Mouse (Mus musculus): ENCODE measurements around the gene Stard9. TPM values are rescaled to one million over a fixed set of nuclear protein-coding genes. Genes with fewer than 3 reads are reported as not detected.

The Stard9 gene
- polyA plus RNA-seq, 1 experiment from 2014 or later = 3.7 TPM

DNA sequence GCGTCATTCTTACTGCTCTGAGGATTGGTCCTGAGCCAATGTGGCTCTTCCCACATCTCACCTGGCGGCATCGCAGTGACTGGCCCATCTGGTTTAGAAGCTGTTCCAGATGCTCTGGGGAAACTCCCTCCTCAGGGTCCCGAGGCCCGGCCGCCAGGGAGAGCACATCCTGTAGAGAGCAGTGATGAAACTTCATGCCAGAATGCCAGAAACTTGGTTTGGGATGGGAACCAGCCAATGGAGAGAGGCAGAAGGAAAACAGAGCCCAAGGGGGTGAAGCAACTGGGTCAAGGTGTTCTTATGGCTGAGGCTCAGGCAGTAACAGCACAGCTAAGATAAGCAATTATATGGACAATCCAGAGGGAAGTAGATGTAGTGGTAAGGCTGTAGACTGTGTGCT, 91.9 kb downstream of the Stard9 start:
- H3K4me1 ChIP-seq (ENCODE audit: control insufficient read depth, insufficient read depth, low read length) = no peaks in the 10 kb centered on the region
- no peak overlapping the region for H3K4me2 ChIP-seq (ENCODE audit: low read depth, low read length)
- H3K9ac ChIP-seq (replicated peaks; ENCODE audit: low read length) = no peak overlapping the region
- no peak for ATAC-seq (replicated peaks; ENCODE audit: insufficient number of reproducible peaks, low FRiP score, low TSS enrichment, low read depth)
- peaks cover 8% of the 10 kb centered on the region for H3K36me3 ChIP-seq (replicated peaks; ENCODE audit: control insufficient read depth, insufficient read depth, low read depth, low read length)
- WGBS = 92% methylated on average over 6 of the region's 6 CpGs
- no peak overlapping the region for H3K27ac ChIP-seq (replicated peaks; ENCODE audit: low read depth, low read length)
- H3K4me3 ChIP-seq (ENCODE audit: low read depth, low read length) = no peak overlapping the region
- H3K27me3 ChIP-seq (ENCODE audit: control insufficient read depth, insufficient read depth, low read length) = no peaks in the 10 kb centered on the region
- H3K9me3 ChIP-seq (replicated peaks; ENCODE audit: control insufficient read depth, low read length) = no peaks in the 10 kb centered on the region
- no peak for DNase-seq (ENCODE audit: low spot score)

DNA sequence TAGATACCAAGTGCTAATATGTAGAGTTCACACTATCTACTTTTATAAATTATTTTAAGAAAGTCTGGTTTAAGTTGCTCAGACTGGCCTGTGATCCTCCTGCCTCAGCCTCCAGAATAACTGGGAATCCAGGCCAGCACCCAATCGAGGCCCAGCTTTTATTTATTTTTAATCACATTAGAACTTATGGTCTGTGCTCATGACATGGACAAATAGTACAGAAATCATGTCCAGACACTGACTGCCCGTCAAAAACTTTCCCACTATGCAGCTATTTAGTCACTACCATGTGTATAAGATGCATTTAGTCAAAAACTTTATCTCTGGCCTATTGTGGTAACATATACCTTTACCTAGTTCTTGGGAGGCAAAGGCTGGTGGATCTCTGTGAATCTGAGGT, 93.0 kb downstream of the Stard9 start:
- ATAC-seq (replicated peaks; ENCODE audit: insufficient number of reproducible peaks, low FRiP score, low TSS enrichment, low read depth) (no peak), DNase-seq (ENCODE audit: low spot score) (no peak)
- no peak overlapping the region for H3K9ac ChIP-seq (replicated peaks; ENCODE audit: low read length)
- no peaks in the 10 kb centered on the region for H3K9me3 ChIP-seq (replicated peaks; ENCODE audit: control insufficient read depth, low read length)
- WGBS = 85% methylated on average over 2 of the region's 2 CpGs
- no peak overlapping the region for H3K27ac ChIP-seq (replicated peaks; ENCODE audit: low read depth, low read length)
- no peak overlapping the region for H3K4me2 ChIP-seq (ENCODE audit: low read depth, low read length)
- H3K4me3 ChIP-seq (ENCODE audit: low read depth, low read length) = no peak overlapping the region
- H3K27me3 ChIP-seq (ENCODE audit: control insufficient read depth, insufficient read depth, low read length) = no peaks in the 10 kb centered on the region
- H3K36me3 ChIP-seq (replicated peaks; ENCODE audit: control insufficient read depth, insufficient read depth, low read depth, low read length) = peaks cover 8% of the 10 kb centered on the region
- no peaks in the 10 kb centered on the region for H3K4me1 ChIP-seq (ENCODE audit: control insufficient read depth, insufficient read depth, low read length)

DNA sequence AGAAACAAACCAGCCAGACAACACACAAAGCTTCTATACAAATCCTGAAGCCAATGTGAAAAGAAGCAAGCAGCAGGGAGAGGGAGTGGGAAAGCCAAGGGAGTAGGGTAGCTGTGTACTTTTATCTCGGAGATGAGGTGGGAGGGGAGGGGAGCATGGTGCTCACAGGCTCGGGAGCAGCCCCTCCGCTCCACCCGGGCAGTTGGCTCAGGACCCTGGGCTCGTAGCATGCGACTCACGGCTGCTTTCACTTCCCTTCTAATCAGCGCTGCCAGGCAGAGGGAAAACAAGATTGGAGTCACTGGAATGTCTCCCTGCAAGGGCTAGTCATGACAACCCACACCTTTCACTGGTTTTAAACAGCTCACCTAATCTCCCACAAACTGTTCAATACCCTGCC, 93.6 kb downstream of the Stard9 start:
- ATAC-seq (replicated peaks; ENCODE audit: insufficient number of reproducible peaks, low FRiP score, low TSS enrichment, low read depth) = no peak
- 87% methylated on average over 8 of the region's 8 CpGs for WGBS
- Histone ChIP-seq H3K27me3 (ENCODE audit: control insufficient read depth, insufficient read depth, low read length) (no peaks in the 10 kb centered on the region), H3K4me1 (ENCODE audit: control insufficient read depth, insufficient read depth, low read length) (no peaks in the 10 kb centered on the region), H3K4me2 (ENCODE audit: low read depth, low read length) (no peak overlapping the region), H3K9ac (replicated peaks; ENCODE audit: low read length) (no peak overlapping the region), H3K27ac (replicated peaks; ENCODE audit: low read depth, low read length) (no peak overlapping the region), H3K9me3 (replicated peaks; ENCODE audit: control insufficient read depth, low read length) (no peaks in the 10 kb centered on the region), H3K4me3 (ENCODE audit: low read depth, low read length) (no peak overlapping the region), H3K36me3 (replicated peaks; ENCODE audit: control insufficient read depth, insufficient read depth, low read depth, low read length) (peaks cover 8% of the 10 kb centered on the region)
- no peak for DNase-seq (ENCODE audit: low spot score)

DNA sequence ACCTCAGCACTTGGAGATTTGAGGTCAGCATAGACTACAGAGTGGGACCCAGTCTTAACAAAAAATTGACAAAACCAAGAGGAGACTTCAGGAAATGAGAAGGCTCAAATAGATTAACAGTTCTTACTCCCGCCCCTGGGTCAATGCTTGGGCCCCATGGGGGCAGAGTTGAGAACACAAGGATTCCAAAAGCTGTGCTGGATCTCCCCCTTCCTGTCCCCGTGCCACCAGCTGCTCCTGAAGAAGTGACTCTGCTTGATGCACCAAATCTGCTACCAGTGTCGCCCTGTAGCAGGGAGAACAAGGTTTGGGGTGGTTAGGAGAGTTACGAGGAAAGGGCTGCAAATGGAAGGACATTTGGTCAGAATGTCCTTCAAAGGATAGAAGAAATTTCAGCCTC, 94.7 kb downstream of the Stard9 start:
- DNase-seq (ENCODE audit: low spot score) = no peak
- Histone ChIP-seq H3K9me3 (replicated peaks; ENCODE audit: control insufficient read depth, low read length) (no peaks in the 10 kb centered on the region), H3K4me1 (ENCODE audit: control insufficient read depth, insufficient read depth, low read length) (no peaks in the 10 kb centered on the region), H3K9ac (replicated peaks; ENCODE audit: low read length) (no peak overlapping the region), H3K4me2 (ENCODE audit: low read depth, low read length) (no peak overlapping the region), H3K4me3 (ENCODE audit: low read depth, low read length) (no peak overlapping the region), H3K27ac (replicated peaks; ENCODE audit: low read depth, low read length) (no peak overlapping the region), H3K27me3 (ENCODE audit: control insufficient read depth, insufficient read depth, low read length) (no peaks in the 10 kb centered on the region), H3K36me3 (replicated peaks; ENCODE audit: control insufficient read depth, insufficient read depth, low read depth, low read length) (peaks cover 2% of the 10 kb centered on the region)
- WGBS = 81% methylated on average over 4 of the region's 4 CpGs
- no peak for ATAC-seq (replicated peaks; ENCODE audit: insufficient number of reproducible peaks, low FRiP score, low TSS enrichment, low read depth)

DNA sequence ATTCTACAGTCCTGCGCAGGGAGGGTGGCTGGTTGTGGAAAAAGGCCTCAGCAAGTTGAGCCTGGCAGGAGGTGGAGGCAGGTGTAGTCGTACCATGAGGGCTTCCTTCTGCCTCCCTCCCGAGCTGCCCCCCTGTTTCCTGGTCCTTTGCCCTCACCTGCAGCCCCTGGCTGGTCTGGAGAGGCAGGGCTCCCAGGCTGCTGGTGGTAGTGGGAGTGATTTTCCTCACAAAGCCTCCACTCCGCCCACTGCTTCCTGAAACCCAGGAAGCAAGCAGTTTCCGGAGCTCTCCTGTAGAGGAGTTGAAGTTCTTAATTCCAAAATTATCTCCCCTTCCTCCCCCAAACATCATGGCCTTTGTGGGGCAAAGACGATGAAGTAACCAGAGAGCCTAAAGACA, 95.3 kb downstream of the Stard9 start:
- Histone ChIP-seq H3K27ac (replicated peaks; ENCODE audit: low read depth, low read length) (no peak overlapping the region), H3K9me3 (replicated peaks; ENCODE audit: control insufficient read depth, low read length) (no peaks in the 10 kb centered on the region), H3K4me1 (ENCODE audit: control insufficient read depth, insufficient read depth, low read length) (no peaks in the 10 kb centered on the region), H3K4me2 (ENCODE audit: low read depth, low read length) (no peak overlapping the region), H3K4me3 (ENCODE audit: low read depth, low read length) (no peak overlapping the region), H3K27me3 (ENCODE audit: control insufficient read depth, insufficient read depth, low read length) (no peaks in the 10 kb centered on the region), H3K36me3 (replicated peaks; ENCODE audit: control insufficient read depth, insufficient read depth, low read depth, low read length) (no peaks in the 10 kb centered on the region; the same call in none of the 2 replicates), H3K9ac (replicated peaks; ENCODE audit: low read length) (no peak overlapping the region)
- DNase-seq (ENCODE audit: low spot score) (no peak), ATAC-seq (replicated peaks; ENCODE audit: insufficient number of reproducible peaks, low FRiP score, low TSS enrichment, low read depth) (no peak)
- whole genome bisulfite sequencing = 87% methylated on average over 6 of the region's 6 CpGs

DNA sequence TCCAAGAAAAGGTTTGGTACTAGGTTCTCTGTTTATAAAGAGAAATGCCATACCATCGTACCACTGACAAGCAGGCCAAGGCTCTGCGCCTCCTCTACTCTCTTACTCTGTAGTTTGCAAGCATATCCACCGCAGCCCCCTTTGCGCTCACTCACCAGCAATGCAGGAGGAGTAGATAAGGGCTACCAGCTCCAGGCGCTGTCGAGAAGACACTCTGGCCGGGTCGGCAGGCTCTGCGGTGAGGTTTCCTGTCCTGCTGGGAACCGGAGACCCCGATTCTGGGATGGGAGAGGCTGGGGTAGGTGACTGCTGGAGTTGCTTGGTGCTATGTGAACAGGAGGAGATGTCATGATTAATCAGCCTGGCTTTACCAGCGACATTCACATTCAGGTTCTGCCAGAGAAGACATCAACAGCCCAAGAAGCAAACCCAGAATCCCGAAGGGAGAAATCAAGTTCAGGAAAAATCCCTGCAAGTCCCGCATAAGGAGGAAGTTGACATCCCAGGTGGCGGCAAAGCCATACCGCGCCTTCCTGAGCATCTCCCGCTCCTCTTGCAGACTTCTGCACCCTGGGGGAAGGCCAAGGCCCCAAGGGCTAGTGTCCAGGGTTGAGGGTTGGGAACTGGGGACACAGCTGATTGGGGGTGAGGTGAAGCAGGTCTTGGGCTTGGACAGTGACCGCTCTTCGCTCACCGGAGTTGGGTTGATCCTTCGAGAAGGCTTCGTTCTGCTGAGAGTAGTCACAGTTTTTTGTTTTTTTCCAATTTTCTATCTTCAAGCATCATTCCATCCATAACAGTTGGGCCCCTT, 101.1 kb downstream of the Stard9 start:
- ATAC-seq (replicated peaks; ENCODE audit: insufficient number of reproducible peaks, low FRiP score, low TSS enrichment, low read depth) = no peak
- no peaks in the 10 kb centered on the region for H3K27me3 ChIP-seq (ENCODE audit: control insufficient read depth, insufficient read depth, low read length)
- peak overlapping the region; percentile 91 for H3K4me2 ChIP-seq (ENCODE audit: low read depth, low read length)
- H3K4me3 ChIP-seq (ENCODE audit: low read depth, low read length) = peak overlapping the region; percentile 84
- H3K4me1 ChIP-seq (ENCODE audit: control insufficient read depth, insufficient read depth, low read length) = no peaks in the 10 kb centered on the region
- peak; percentile 11 for DNase-seq (ENCODE audit: low spot score)
- WGBS = 10% methylated on average over 23 of the region's 23 CpGs
- no peaks in the 10 kb centered on the region for H3K9me3 ChIP-seq (replicated peaks; ENCODE audit: control insufficient read depth, low read length)
- peak overlapping the region; percentile 93 for H3K9ac ChIP-seq (replicated peaks; ENCODE audit: low read length)
- no peak overlapping the region for H3K27ac ChIP-seq (replicated peaks; ENCODE audit: low read depth, low read length)
- no peaks in the 10 kb centered on the region for H3K36me3 ChIP-seq (replicated peaks; ENCODE audit: control insufficient read depth, insufficient read depth, low read depth, low read length)

DNA sequence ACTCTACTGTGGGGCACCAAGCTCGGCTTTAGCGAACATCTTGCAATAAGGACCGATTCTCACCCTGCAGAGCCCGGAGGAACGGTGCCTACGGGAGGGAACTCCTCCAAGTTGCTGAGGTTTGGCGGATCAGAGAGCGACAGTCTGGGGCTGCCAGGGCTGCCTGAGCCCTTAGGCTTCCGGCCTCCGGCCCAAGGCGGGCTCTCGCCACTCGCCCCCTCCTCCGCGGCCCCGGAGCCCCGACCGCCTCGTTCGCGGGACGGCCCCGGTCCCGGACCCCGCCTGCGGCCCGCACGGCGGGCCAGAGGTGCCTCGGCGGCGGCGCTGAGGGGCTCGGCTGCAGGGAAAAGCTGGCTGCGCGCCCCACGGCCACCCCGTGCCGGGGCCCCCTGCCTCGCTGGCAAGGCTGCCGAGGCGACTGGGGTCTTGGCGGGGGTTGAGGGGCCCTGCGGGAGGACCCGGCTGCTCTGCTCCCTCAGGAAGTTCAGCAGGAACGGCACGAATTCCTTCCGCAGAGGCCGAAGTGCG, 101.8 kb downstream of the Stard9 start:
- ATAC-seq (replicated peaks; ENCODE audit: insufficient number of reproducible peaks, low FRiP score, low TSS enrichment, low read depth) (peak; percentile 58), DNase-seq (ENCODE audit: low spot score) (peak; percentile 18)
- under 1% methylated on average over 47 of the region's 50 CpGs for WGBS
- H3K27me3 ChIP-seq (ENCODE audit: control insufficient read depth, insufficient read depth, low read length) = no peaks in the 10 kb centered on the region
- peak overlapping the region; percentile 91 for H3K4me2 ChIP-seq (ENCODE audit: low read depth, low read length)
- peak overlapping the region; percentile 84 for H3K4me3 ChIP-seq (ENCODE audit: low read depth, low read length)
- H3K9me3 ChIP-seq (replicated peaks; ENCODE audit: control insufficient read depth, low read length) = no peaks in the 10 kb centered on the region
- no peaks in the 10 kb centered on the region for H3K4me1 ChIP-seq (ENCODE audit: control insufficient read depth, insufficient read depth, low read length)
- no peaks in the 10 kb centered on the region for H3K36me3 ChIP-seq (replicated peaks; ENCODE audit: control insufficient read depth, insufficient read depth, low read depth, low read length)
- H3K27ac ChIP-seq (replicated peaks; ENCODE audit: low read depth, low read length) = peak overlapping the region; percentile 83
- peak overlapping the region; percentile 93 for H3K9ac ChIP-seq (replicated peaks; ENCODE audit: low read length)

DNA sequence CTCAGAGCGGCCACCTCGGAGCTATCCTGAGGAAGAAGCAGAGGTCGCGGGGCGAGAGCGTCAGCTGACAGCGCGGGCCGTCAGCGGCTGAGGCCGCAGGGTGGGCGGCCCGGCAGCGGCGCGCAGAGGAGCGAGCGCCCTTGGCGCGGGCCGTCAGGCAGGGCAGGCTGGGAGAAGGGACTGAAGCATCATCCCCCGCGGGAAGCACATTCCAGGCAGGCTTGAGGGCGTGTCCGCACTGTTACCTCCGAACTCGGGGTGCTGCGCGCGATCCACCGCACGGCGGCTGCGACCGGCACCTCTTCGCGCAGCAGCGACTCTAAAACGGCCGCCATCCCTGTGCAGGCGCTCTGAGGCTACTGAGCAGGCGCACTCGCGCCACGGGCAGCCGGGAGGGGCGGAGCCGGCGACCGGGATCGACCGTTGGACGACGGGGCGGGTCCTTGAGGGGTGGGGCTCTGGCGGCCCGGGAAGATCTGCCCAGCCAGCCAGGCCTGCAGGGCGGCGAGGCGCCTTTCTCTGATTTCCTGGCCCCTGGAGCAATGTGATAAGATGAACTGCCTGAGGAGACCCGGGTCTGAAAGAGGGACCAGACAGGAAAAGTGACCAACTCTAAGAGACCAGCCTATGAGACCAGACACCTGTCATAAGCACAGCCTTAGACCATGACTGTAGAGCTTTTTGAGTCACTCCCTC, 102.4 kb downstream of the Stard9 start:
- under 1% methylated on average over 60 of the region's 61 CpGs for WGBS
- no peaks in the 10 kb centered on the region for H3K9me3 ChIP-seq (replicated peaks; ENCODE audit: control insufficient read depth, low read length)
- H3K27ac ChIP-seq (replicated peaks; ENCODE audit: low read depth, low read length) = peak overlapping the region; percentile 83
- no peaks in the 10 kb centered on the region for H3K36me3 ChIP-seq (replicated peaks; ENCODE audit: control insufficient read depth, insufficient read depth, low read depth, low read length)
- H3K9ac ChIP-seq (replicated peaks; ENCODE audit: low read length) = peak overlapping the region; percentile 93
- H3K4me3 ChIP-seq (ENCODE audit: low read depth, low read length) = peak overlapping the region; percentile 84
- H3K4me1 ChIP-seq (ENCODE audit: control insufficient read depth, insufficient read depth, low read length) = no peaks in the 10 kb centered on the region
- peak overlapping the region; percentile 91 for H3K4me2 ChIP-seq (ENCODE audit: low read depth, low read length)
- no peaks in the 10 kb centered on the region for H3K27me3 ChIP-seq (ENCODE audit: control insufficient read depth, insufficient read depth, low read length)
- ATAC-seq (replicated peaks; ENCODE audit: insufficient number of reproducible peaks, low FRiP score, low TSS enrichment, low read depth) = peak; percentile 96
- DNase-seq (ENCODE audit: low spot score) = peak; percentile 95
